Mouse (Mus musculus) cerebellum, adult 18-20 months (tissue): Measurements from ENCODE around the gene Kmo.
A peak's percentile ranks its signal among the peaks of the same experiment; 100 is the strongest.

Source experiments
- DNase-seq, 2 experiments: peaks; one replicate each; pipeline ENCODE4 v3.0.0; 2021

Kmo gene

GRCm38 (mm10) chr1:175619814-175620431 lies at the start of gene Kmo:
Kmo (plus strand) TSS chr1:175620381.
- no peak for DNase-seq

- DNase-seq = no peak
Observed at GRCm38 (mm10) chr1:175574129-175574528, 46.1 kb upstream of the Kmo start.

GRCm38 (mm10) chr1:175578425-175579096 lies 41.6 kb upstream of the Kmo start:
- DNase-seq = no peak

- DNase-seq = peak; percentile 43
Observed at GRCm38 (mm10) chr1:175579598-175580235, 40.5 kb upstream of the Kmo start.

- peak; percentile 34 to 48 for DNase-seq
Observed at GRCm38 (mm10) chr1:175580346-175580745, 39.8 kb upstream of the Kmo start.

- no peak for DNase-seq
Observed at GRCm38 (mm10) chr1:175582799-175583198, 37.4 kb upstream of the Kmo start.

- no peak for DNase-seq
Observed at GRCm38 (mm10) chr1:175585267-175585666, 34.9 kb upstream of the Kmo start.

GRCm38 (mm10) chr1:175586656-175587055 lies 33.5 kb upstream of the Kmo start:
- DNase-seq = no peak

- DNase-seq = no peak
Observed at GRCm38 (mm10) chr1:175592832-175593231, 27.3 kb upstream of the Kmo start.

GRCm38 (mm10) chr1:175602231-175602630 lies 17.9 kb upstream of the Kmo start:
- DNase-seq = no peak

- peak; percentile 40 to 41 for DNase-seq
Observed at GRCm38 (mm10) chr1:175603390-175603789, 16.8 kb upstream of the Kmo start.

GRCm38 (mm10) chr1:175607308-175607707 lies 12.9 kb upstream of the Kmo start:
- DNase-seq = no peak

- DNase-seq = no peak
Observed at GRCm38 (mm10) chr1:175607838-175608585, 12.2 kb upstream of the Kmo start.

- DNase-seq = no peak
Observed at GRCm38 (mm10) chr1:175608708-175609107, 11.5 kb upstream of the Kmo start.

- no peak for DNase-seq
Observed at GRCm38 (mm10) chr1:175614992-175615391, 5.2 kb upstream of the Kmo start.

- DNase-seq = no peak
Observed at GRCm38 (mm10) chr1:175623656-175624055, 3.5 kb downstream of the Kmo start.

GRCm38 (mm10) chr1:175625257-175625879 lies 5.2 kb downstream of the Kmo start, which contains the start of gene Fh1:
Fh1 (minus strand) TSS chr1:175625635.
- peak; percentile 94 to 96 for DNase-seq

- peak in 1 of 2 experiments; percentile 37 for DNase-seq
Observed at GRCm38 (mm10) chr1:175625990-175626692, 6.0 kb downstream of the Kmo start.

GRCm38 (mm10) chr1:175629248-175629647 lies 9.1 kb downstream of the Kmo start:
- DNase-seq = no peak

- DNase-seq = no peak
Observed at GRCm38 (mm10) chr1:175630345-175630744, 10.2 kb downstream of the Kmo start.

GRCm38 (mm10) chr1:175631080-175631479 lies 10.9 kb downstream of the Kmo start:
- no peak for DNase-seq

GRCm38 (mm10) chr1:175631721-175632221 lies 11.6 kb downstream of the Kmo start:
- no peak for DNase-seq
